Mouse (Mus musculus) heart, embryonic 10.5 days (tissue): ENCODE measurements at regions not wholly inside any gene's neighbourhood (a gene's known extent, or its start where the extent isn't known, plus 50 kb on each side); places are given as distances from the start of the nearest gene placed in this dataset.

Experiments used
- DNase-seq: peaks from one replicate; pipeline ENCODE4 v3.0.0-alpha.2; 2017; ENCODE audit warnings: low spot score
- H3K27ac ChIP-seq: fragments of 300-500 bp; sonication (generic); 2 replicates; pipeline ENCODE4 v1.5.1; 2016; ENCODE audit warnings: mild to moderate bottlenecking
- H3K27me3 ChIP-seq: fragments of 300-500 bp; sonication (generic); 2 replicates; pipeline ENCODE4 v1.6.1; 2016; ENCODE audit warnings: mild to moderate bottlenecking; ENCODE audit not compliant: poor library complexity, insufficient read depth, severe bottlenecking
- H3K36me3 ChIP-seq: fragments of 300-500 bp; sonication (generic); 2 replicates; pipeline ENCODE4 v1.6.1; 2016; ENCODE audit warnings: mild to moderate bottlenecking, moderate library complexity
- H3K4me1 ChIP-seq: fragments of 300-500 bp; sonication (generic); 2 replicates; pipeline ENCODE4 v1.6.1; 2016; ENCODE audit warnings: mild to moderate bottlenecking
- H3K4me3 ChIP-seq: fragments of 300-500 bp; sonication (generic); 2 replicates; pipeline ENCODE4 v1.5.1; 2016; ENCODE audit warnings: mild to moderate bottlenecking, moderate library complexity
- H3K9me3 ChIP-seq: fragments of 300-500 bp; sonication (generic); 2 replicates; pipeline ENCODE4 v1.6.1; 2016; ENCODE audit warnings: mild to moderate bottlenecking, moderate library complexity
- WGBS: fragments of 180-500 bp; shearing (Covaris S2); methylation state at CpG from one replicate; pipeline ENCODE4 v1.1.7; 2016; 5-methylcytosine and 5-hydroxymethylcytosine counted together

- Histone ChIP-seq H3K4me3 (no peak overlapping the region), H3K9me3 (0 out of 2 replicates have a peak, but pooled peaks cover 5% of the 10 kb centered on the region)
- 86% methylated on average over 11 of the region's 11 CpGs for WGBS
Observed at GRCm38 (mm10) chr7:53321539-53321938, 1306.0 kb upstream of the 1700015G11Rik start.

GRCm38 (mm10) chr7:53282016-53282415 lies 1266.5 kb upstream of the 1700015G11Rik start:
- DNase-seq: no peak
- Histone ChIP-seq H3K27ac (no peak overlapping the region), H3K4me1 (no peaks in the 10 kb centered on the region), H3K27me3 (no peaks in the 10 kb centered on the region), H3K4me3 (no peak overlapping the region), H3K9me3 (no peaks in the 10 kb centered on the region), H3K36me3 (no peaks in the 10 kb centered on the region)
- WGBS: 60% methylated on average over 1 of the region's 1 CpGs

More at GRCm38 (mm10) chr7:53321539-53321938, 1306.0 kb upstream of the 1700015G11Rik start:
- Histone ChIP-seq H3K27ac (no peak overlapping the region), H3K4me1 (no peaks in the 10 kb centered on the region), H3K36me3 (no peaks in the 10 kb centered on the region), H3K27me3 (no peaks in the 10 kb centered on the region)
- DNase-seq: peak; percentile 71
